ENCODE assay signal across 20 mouse cellular contexts in genomic region chr5:139145726-139146125, GRCm38 (mm10). TPM values are rescaled to one million over a fixed set of nuclear protein-coding genes. Genes with fewer than 3 reads are reported as not detected.
DNase-seq lines count a peak whose midpoint lies in the region; ATAC-seq and TF ChIP-seq lines count a peak whose summit lies in the region.
"Had no signal": no experiment of that assay in that cellular context is flagged by ENCODE, and none has a peak within 500 bp of the region (broad histone marks: within the 10 kb centered on the region; RNA-seq: fewer than 3 reads in every experiment).

No protein-coding gene starts in this region.

- H3K9ac ChIP-seq in forebrain, postnatal 0 days = no peak overlapping the region
- no peak overlapping the region for H3K9ac ChIP-seq in kidney, postnatal 0 days (ENCODE audit: low read depth, low read length)
- H3K9ac ChIP-seq: forebrain, embryonic 13.5 days; heart, embryonic 15.5 days; hindbrain, embryonic 13.5 days had no signal

- peaks cover 20% of the 10 kb centered on the region for H3K4me1 ChIP-seq in forebrain, postnatal 0 days (ENCODE audit: insufficient read depth)
- peaks cover 20% of the 10 kb centered on the region for H3K4me1 ChIP-seq in forebrain, embryonic 10.5 days
- H3K4me1 ChIP-seq in kidney, postnatal 0 days (replicated peaks; ENCODE audit: insufficient read depth, low read length) = peaks cover 5% of the 10 kb centered on the region; the same call in 1 of the 2 replicates

- peak overlapping the region; percentile 60; the same call in 1 of the 2 replicates for H3K27ac ChIP-seq in forebrain, postnatal 0 days (ENCODE audit: low read depth, low read length)
- no peak overlapping the region for H3K27ac ChIP-seq in forebrain, embryonic 10.5 days
- H3K27ac ChIP-seq in kidney, postnatal 0 days = peak overlapping the region; percentile 72; the same call in 1 of the 2 replicates
- H3K27ac ChIP-seq: hindbrain, embryonic 13.5 days; hindbrain, postnatal 0 days had no signal

- H3K4me2 ChIP-seq in forebrain, postnatal 0 days (ENCODE audit: low read depth) = no peak overlapping the region
- H3K4me2 ChIP-seq in kidney, postnatal 0 days (ENCODE audit: low read length) = no peak overlapping the region
- H3K4me2 ChIP-seq: forebrain, embryonic 13.5 days; heart, embryonic 11.5 days; heart, embryonic 15.5 days; hindbrain, embryonic 13.5 days had no signal

- H3K36me3 ChIP-seq in forebrain, postnatal 0 days (ENCODE audit: insufficient read depth) = no peaks in the 10 kb centered on the region
- H3K36me3 ChIP-seq in forebrain, embryonic 10.5 days (replicated peaks) = no peaks in the 10 kb centered on the region
- no peaks in the 10 kb centered on the region for H3K36me3 ChIP-seq in kidney, postnatal 0 days (ENCODE audit: insufficient read depth, low read length)
- H3K36me3 ChIP-seq: heart, embryonic 15.5 days had no signal

- no peak overlapping the region for H3K4me3 ChIP-seq in forebrain, postnatal 0 days (ENCODE audit: low read depth, low read length)
- H3K4me3 ChIP-seq in forebrain, embryonic 10.5 days = no peak overlapping the region
- no peak overlapping the region for H3K4me3 ChIP-seq in kidney, postnatal 0 days (replicated peaks; ENCODE audit: low read depth, low read length)
- H3K4me3 ChIP-seq: forebrain, embryonic 13.5 days; heart, adult 2 months; heart, embryonic 15.5 days; hindbrain, embryonic 13.5 days had no signal

- 87% methylated on average over 4 of the region's 4 CpGs for WGBS in forebrain, postnatal 0 days
- 89% methylated on average over 4 of the region's 4 CpGs for WGBS in forebrain, embryonic 10.5 days
- 96% methylated on average over 4 of the region's 4 CpGs for WGBS in kidney, postnatal 0 days

- peak; percentile 56 for DNase-seq in cerebellum, adult 11-12 months
- no peak for DNase-seq in cerebellum, adult 11 months
- no peak for DNase-seq in forebrain, postnatal 0 days
- no peak for DNase-seq in forebrain, embryonic 10.5 days (ENCODE audit: extremely low spot score, low spot score)
- no peak for DNase-seq in kidney, postnatal 0 days (ENCODE audit: low spot score)
- DNase-seq in kidney, postnatal 36 days = no peak
- peak; percentile 69 for DNase-seq in R1 (ENCODE audit: low read depth, low spot score)
- no peak for DNase-seq in lung, adult 18-20 months
- DNase-seq: adrenal gland, adult 8-10 months; adrenal gland, postnatal 36 days; gastrocnemius, postnatal 14 days; heart, adult 2 months; heart, postnatal 14 days had no signal

- H3K9me3 ChIP-seq in forebrain, postnatal 0 days (ENCODE audit: low read length) = no peaks in the 10 kb centered on the region
- H3K9me3 ChIP-seq in forebrain, embryonic 10.5 days = no peaks in the 10 kb centered on the region
- H3K9me3 ChIP-seq in kidney, postnatal 0 days (replicated peaks; ENCODE audit: low read length) = no peaks in the 10 kb centered on the region
- H3K9me3 ChIP-seq: forebrain, embryonic 13.5 days; heart, embryonic 15.5 days; hindbrain, embryonic 13.5 days had no signal

- TF ChIP-seq CTCF in forebrain, postnatal 0 days (IDR thresholded peaks at IDR 0.05; ENCODE audit: low read depth) = no peak
- no peak for TF ChIP-seq CTCF in kidney, postnatal 0 days (IDR thresholded peaks at IDR 0.05; ENCODE audit: low read depth)

- ATAC-seq in forebrain, postnatal 0 days = no peak
- no peak for ATAC-seq in kidney, postnatal 0 days (replicated peaks; ENCODE audit: low FRiP score, low read depth)
- ATAC-seq: forebrain, embryonic 13.5 days; hindbrain, postnatal 0 days; Patski had no signal

- H3K27me3 ChIP-seq in forebrain, postnatal 0 days (ENCODE audit: insufficient read depth, low read length) = no peaks in the 10 kb centered on the region
- no peaks in the 10 kb centered on the region for H3K27me3 ChIP-seq in forebrain, embryonic 10.5 days (ENCODE audit: poor library complexity, severe bottlenecking)
- no peaks in the 10 kb centered on the region for H3K27me3 ChIP-seq in kidney, postnatal 0 days (ENCODE audit: insufficient read depth, low read length)
- H3K27me3 ChIP-seq: forebrain, embryonic 13.5 days; heart, embryonic 15.5 days; hindbrain, embryonic 13.5 days; Patski had no signal

RNA-seq across cellular contexts. Expression of gene Prkar1b, which starts 4.1 kb away (rescaled TPM):
- 253 and 303 TPM in 2 replicates for total RNA-seq in forebrain, postnatal 0 days (2014; rRNA removed)
- 361 and 392 TPM in 2 replicates for polyA plus RNA-seq in forebrain, postnatal 0 days (2015; fragmentation: Nextera tagmentation; extraction: Ambion mirVana)
- polyA plus RNA-seq in forebrain, embryonic 10.5 days (2016; fragmentation: Nextera tagmentation; extraction: Ambion mirVana) = 3.3 and 5.1 TPM in 2 replicates
- polyA plus RNA-seq in kidney, postnatal 0 days (2015; fragmentation: Nextera tagmentation; extraction: Ambion mirVana) = 19.3 and 21.8 TPM in 2 replicates
- total RNA-seq: hematopoietic stem cell, adult 5-6 weeks had no signal

RNA-seq across cellular contexts. Expression of gene Dnaaf5, which starts 4.3 kb away (rescaled TPM):
- total RNA-seq in forebrain, postnatal 0 days (2014; rRNA removed) = 9.4 and 12.5 TPM in 2 replicates
- 2.0 and 2.6 TPM in 2 replicates for polyA plus RNA-seq in forebrain, postnatal 0 days (2015; fragmentation: Nextera tagmentation; extraction: Ambion mirVana)
- 8.0 and 9.9 TPM in 2 replicates for polyA plus RNA-seq in forebrain, embryonic 10.5 days (2016; fragmentation: Nextera tagmentation; extraction: Ambion mirVana)
- polyA plus RNA-seq in kidney, postnatal 0 days (2015; fragmentation: Nextera tagmentation; extraction: Ambion mirVana) = 4.7 and 5.3 TPM in 2 replicates

RNA-seq across cellular contexts. Expression of gene Sun1, which starts 54.7 kb away (rescaled TPM):
- 72.6 and 84.8 TPM in 2 replicates for total RNA-seq in forebrain, postnatal 0 days (2014; rRNA removed)
- 22.7 and 34.5 TPM in 2 replicates for polyA plus RNA-seq in forebrain, postnatal 0 days (2015; fragmentation: Nextera tagmentation; extraction: Ambion mirVana)
- polyA plus RNA-seq in forebrain, embryonic 10.5 days (2016; fragmentation: Nextera tagmentation; extraction: Ambion mirVana) = 52.9 and 53.8 TPM in 2 replicates
- 35.0 and 38.6 TPM in 2 replicates for polyA plus RNA-seq in kidney, postnatal 0 days (2015; fragmentation: Nextera tagmentation; extraction: Ambion mirVana)

Comparison
In these comparisons a context has a peak if more than half of its experiments do, and no peak if none do; other contexts are left out.
1. DNase-seq: peak in cerebellum, adult 11-12 months (single experiment) and R1 (single experiment); none in cerebellum, adult 11 months (single experiment), forebrain, postnatal 0 days (single experiment), forebrain, embryonic 10.5 days (single experiment), kidney, postnatal 0 days (single experiment), kidney, postnatal 36 days (0 of 2) and lung, adult 18-20 months (0 of 2).
2. RNA of gene Prkar1b, which starts 4.1 kb away (polyA plus RNA-seq): 361 to 392 TPM in forebrain, postnatal 0 days; 19.3 to 21.8 TPM in kidney, postnatal 0 days and 3.3 to 5.1 TPM in forebrain, embryonic 10.5 days; every median in the first group is over 10 times any median in the second.